Mouse (Mus musculus) gastrocnemius, postnatal 14 days (tissue): ENCODE measurements at regions not wholly inside any gene's neighbourhood (a gene's known extent, or its start where the extent isn't known, plus 50 kb on each side); places are given as distances from the start of the nearest gene placed in this dataset.
A peak's percentile ranks its signal among the peaks of the same experiment; 100 is the strongest.

ENCODE experiments used
- DNase-seq: peaks from one replicate; pipeline ENCODE4 v3.0.0; 2021; ENCODE audit warnings: mixed read lengths
- intact Hi-C: fragments of 180-260 bp; cut with DNase I; formaldehyde crosslinking; loops from one replicate; pipeline ENCODE4 v1.15.1; 2025; ENCODE audit warnings: low total_unique reads

- intact Hi-C loops, result no loop called here
- DNase-seq, result no peak
These were observed 70.5 kb upstream of the Efemp1 start for GRCm38 (mm10) chr11:28782486-28782885.

- intact Hi-C loops, result no loop called here
- no peak for DNase-seq
These were observed 82.2 kb upstream of the Efemp1 start for GRCm38 (mm10) chr11:28770831-28771230.

GRCm38 (mm10) chr11:28760751-28761150 lies 92.3 kb upstream of the Efemp1 start:
- DNase-seq, result no peak
- intact Hi-C loops, result no loop called here

GRCm38 (mm10) chr11:28734941-28735597 lies 117.9 kb upstream of the Efemp1 start:
- peak; percentile 25 for DNase-seq
- intact Hi-C loops, result no loop called here

GRCm38 (mm10) chr11:28734581-28734931 lies 118.4 kb upstream of the Efemp1 start:
- no peak for DNase-seq
- intact Hi-C loops, result no loop called here

GRCm38 (mm10) chr11:28733877-28734580 lies 119.0 kb upstream of the Efemp1 start:
- intact Hi-C loops, result no loop called here
- no peak for DNase-seq

GRCm38 (mm10) chr11:28730140-28730539 lies 122.9 kb upstream of the Efemp1 start:
- intact Hi-C loops, result no loop called here
- no peak for DNase-seq

GRCm38 (mm10) chr11:28709511-28709910 lies 125.4 kb upstream of the Ccdc85a start:
- intact Hi-C loops, result no loop called here
- no peak for DNase-seq

GRCm38 (mm10) chr11:28708431-28708830 lies 124.3 kb upstream of the Ccdc85a start:
- intact Hi-C loops, result no loop called here
- DNase-seq, result no peak

- no peak for DNase-seq
- intact Hi-C loops, result no loop called here
These were observed 118.3 kb upstream of the Ccdc85a start for GRCm38 (mm10) chr11:28702384-28702783.

GRCm38 (mm10) chr11:28701379-28701778 lies 117.3 kb upstream of the Ccdc85a start:
- DNase-seq, result no peak
- intact Hi-C loops, result no loop called here

- intact Hi-C loops, result no loop called here
- no peak for DNase-seq
These were observed 115.6 kb upstream of the Ccdc85a start for GRCm38 (mm10) chr11:28699766-28700165.

GRCm38 (mm10) chr11:28697644-28698480 lies 113.7 kb upstream of the Ccdc85a start:
- intact Hi-C loops, result no loop called here

GRCm38 (mm10) chr11:28695031-28695430 lies 110.9 kb upstream of the Ccdc85a start:
- intact Hi-C loops, result no loop called here

More at GRCm38 (mm10) chr11:28697644-28698480, 113.7 kb upstream of the Ccdc85a start:
- DNase-seq, result no peak

GRCm38 (mm10) chr11:28693303-28693702 lies 109.2 kb upstream of the Ccdc85a start:
- intact Hi-C loops, result no loop called here

More at GRCm38 (mm10) chr11:28695031-28695430, 110.9 kb upstream of the Ccdc85a start:
- DNase-seq, result no peak

GRCm38 (mm10) chr11:28692263-28693194 lies 108.4 kb upstream of the Ccdc85a start:
- peak; percentile 36 for DNase-seq
- intact Hi-C loops, result no loop called here

More at GRCm38 (mm10) chr11:28693303-28693702, 109.2 kb upstream of the Ccdc85a start:
- DNase-seq, result no peak

GRCm38 (mm10) chr11:28688436-28688835 lies 104.3 kb upstream of the Ccdc85a start:
- no peak for DNase-seq
- intact Hi-C loops, result no loop called here

GRCm38 (mm10) chr11:28685407-28685806 lies 101.3 kb upstream of the Ccdc85a start:
- intact Hi-C loops, result no loop called here
- DNase-seq, result no peak

GRCm38 (mm10) chr11:28681311-28681710 lies 97.2 kb upstream of the Ccdc85a start:
- no peak for DNase-seq
- intact Hi-C loops, result no loop called here
